Mouse (Mus musculus) forebrain, embryonic 16.5 days (tissue): ENCODE measurements around the gene Vmn1r4. TPM values are rescaled to one million over a fixed set of nuclear protein-coding genes. Genes with fewer than 3 reads are reported as not detected.

Experiments used
- ATAC-seq: fragments of 200-750 bp; cut with Nextera tagmentation; 2 replicates; pipeline ENCODE4 v1.8.0; 2017; ENCODE audit warnings: mild to moderate bottlenecking, moderate library complexity
- H3K27ac ChIP-seq: fragments of 300-500 bp; sonication (generic); 2 replicates; pipeline ENCODE4 v1.5.1; 2014; ENCODE audit warnings: low read length, control low read depth
- H3K27me3 ChIP-seq: fragments of 300-500 bp; sonication (generic); replicated peaks from 2 replicates; pipeline ENCODE4 v1.6.1; 2014; ENCODE audit warnings: low read length; ENCODE audit not compliant: control insufficient read depth, insufficient read depth
- H3K36me3 ChIP-seq: fragments of 300-500 bp; sonication (generic); 2 replicates; pipeline ENCODE4 v1.6.1; 2014; ENCODE audit not compliant: control insufficient read depth, insufficient read depth
- H3K4me1 ChIP-seq: fragments of 300-500 bp; sonication (generic); replicated peaks from 2 replicates; pipeline ENCODE4 v1.6.1; 2014; ENCODE audit warnings: low read length; ENCODE audit not compliant: control insufficient read depth, insufficient read depth
- H3K4me2 ChIP-seq: fragments of 300-500 bp; sonication (generic); 2 replicates; pipeline ENCODE4 v1.6.1; 2014; ENCODE audit warnings: mild to moderate bottlenecking, low read length, control low read depth
- H3K4me3 ChIP-seq: fragments of 300-500 bp; sonication (generic); replicated peaks from 2 replicates; pipeline ENCODE4 v1.5.1; 2014; ENCODE audit warnings: mild to moderate bottlenecking, low read length, control low read depth
- H3K9ac ChIP-seq: fragments of 300-500 bp; sonication (generic); replicated peaks from 2 replicates; pipeline ENCODE4 v1.6.1; 2014; ENCODE audit warnings: low read depth, low read length, control low read depth
- H3K9me3 ChIP-seq: fragments of 300-500 bp; sonication (generic); 2 replicates; pipeline ENCODE4 v1.6.1; 2016; ENCODE audit warnings: low read length; ENCODE audit not compliant: control insufficient read depth
- WGBS: fragments of 180-500 bp; shearing (Covaris S2); extraction: QIAGEN DNeasy Blood & Tissue Kit; methylation state at CpG from one replicate; pipeline ENCODE4 v1.1.7; 2014; 5-methylcytosine and 5-hydroxymethylcytosine counted together
- polyA plus RNA-seq: library from polyadenylated mRNA; unstranded; fragments of >200 nt; fragmentation: Nextera tagmentation; extraction: Ambion mirVana; gene quantifications from 2 replicates; pipeline ENCODE4 v1.2.1, GENCODE M21; 2015

The Vmn1r4 gene
- polyA plus RNA-seq, 1 experiment from 2014 or later, result 0.46 TPM

- H3K27ac ChIP-seq, result no peak overlapping the region
- 78% methylated on average over 2 of the region's 2 CpGs for whole genome bisulfite sequencing
Measured at GRCm38 (mm10) chr6:56932464-56932863, 8.6 kb downstream of the Vmn1r4 start.

GRCm38 (mm10) chr6:56934366-56934765 is 10.6 kb downstream of the Vmn1r4 start:
- Histone ChIP-seq H3K9me3 (no peaks in the 10 kb centered on the region), H3K4me2 (no peak overlapping the region), H3K9ac (no peak overlapping the region), H3K27me3 (no peaks in the 10 kb centered on the region), H3K27ac (no peak overlapping the region), H3K4me3 (no peak overlapping the region), H3K36me3 (no peaks in the 10 kb centered on the region), H3K4me1 (no peaks in the 10 kb centered on the region)
- no peak for ATAC-seq
- 92% methylated on average over 4 of the region's 4 CpGs for WGBS

More at GRCm38 (mm10) chr6:56932464-56932863, 8.6 kb downstream of the Vmn1r4 start:
- H3K9ac ChIP-seq, result no peak overlapping the region
- H3K4me3 ChIP-seq, result no peak overlapping the region
- no peaks in the 10 kb centered on the region for H3K9me3 ChIP-seq
- H3K36me3 ChIP-seq, result no peaks in the 10 kb centered on the region
- H3K4me2 ChIP-seq, result no peak overlapping the region
- ATAC-seq, result no peak
- no peaks in the 10 kb centered on the region for H3K4me1 ChIP-seq
- H3K27me3 ChIP-seq, result no peaks in the 10 kb centered on the region

GRCm38 (mm10) chr6:56956436-56956835 is 32.6 kb downstream of the Vmn1r4 start:
- Histone ChIP-seq H3K9me3 (no peaks in the 10 kb centered on the region), H3K27ac (no peak overlapping the region), H3K4me3 (no peak overlapping the region), H3K9ac (no peak overlapping the region), H3K27me3 (no peaks in the 10 kb centered on the region), H3K36me3 (no peaks in the 10 kb centered on the region), H3K4me1 (no peaks in the 10 kb centered on the region), H3K4me2 (no peak overlapping the region)
- no peak for ATAC-seq
- 72% methylated on average over 5 of the region's 5 CpGs for WGBS

GRCm38 (mm10) chr6:56969973-56970372 is 46.2 kb downstream of the Vmn1r4 start, which contains the start of gene Vmn1r5:
TSS of gene Vmn1r5 (plus strand) at chr6:56970273.
- H3K27me3 ChIP-seq, result no peaks in the 10 kb centered on the region
- no peak within 1 kb of the TSS for H3K4me2 ChIP-seq
- H3K4me1 ChIP-seq, result no peaks in the 10 kb centered on the region
- no peaks in the 10 kb centered on the region for H3K9me3 ChIP-seq
- no peak within 1 kb of the TSS for H3K9ac ChIP-seq
- H3K27ac ChIP-seq, result no peak within 1 kb of the TSS
- no peak for ATAC-seq
- no peak within 1 kb of the TSS for H3K4me3 ChIP-seq
- H3K36me3 ChIP-seq, result no peaks in the 10 kb centered on the region

- H3K9ac ChIP-seq, result no peak within 1 kb of the TSS
- H3K4me1 ChIP-seq, result no peaks in the 10 kb centered on the region
- WGBS, result 88% methylated on average over 2 of the region's 2 CpGs
- no peak within 1 kb of the TSS for H3K27ac ChIP-seq
- no peaks in the 10 kb centered on the region for H3K9me3 ChIP-seq
- no peaks in the 10 kb centered on the region for H3K27me3 ChIP-seq
- no peaks in the 10 kb centered on the region for H3K36me3 ChIP-seq
- H3K4me3 ChIP-seq, result no peak within 1 kb of the TSS
- no peak within 1 kb of the TSS for H3K4me2 ChIP-seq
- no peak for ATAC-seq
Measured at GRCm38 (mm10) chr6:56996943-56997342, 73.1 kb downstream of the Vmn1r4 start, which contains the start of gene Vmn1r6. TSS of gene Vmn1r6 (plus strand) at chr6:56997243.

Other genes with a start within 250 kb of the Vmn1r4 start
- 82.1 and 85.1 TPM in 2 replicates for gene Lsm5, start 219.3 kb upstream of the Vmn1r4 start, polyA plus RNA-seq
- gene Avl9, start 209.1 kb upstream of the Vmn1r4 start, polyA plus RNA-seq, result 40.3 and 45.8 TPM in 2 replicates
- gene Kbtbd2, start 126.2 kb upstream of the Vmn1r4 start, polyA plus RNA-seq, result 31.1 and 36.5 TPM in 2 replicates
- gene Fkbp9, start 92.0 kb upstream of the Vmn1r4 start, polyA plus RNA-seq, result 27.5 and 40.8 TPM in 2 replicates
- gene Nt5c3, start 83 bp upstream of the Vmn1r4 start, polyA plus RNA-seq, result 166 and 178 TPM in 2 replicates
- gene Vmn1r5, start 46.3 kb downstream of the Vmn1r4 start, polyA plus RNA-seq, result not detected in 2 replicates
- not detected in 2 replicates for gene Vmn1r6, start 73.2 kb downstream of the Vmn1r4 start, polyA plus RNA-seq
- not detected in 2 replicates for gene Vmn1r7, start 101.3 kb downstream of the Vmn1r4 start, polyA plus RNA-seq
- not detected in 2 replicates for gene Vmn1r8, start 108.3 kb downstream of the Vmn1r4 start, polyA plus RNA-seq
- not detected in 2 replicates for gene Vmn1r9, start 142.8 kb downstream of the Vmn1r4 start, polyA plus RNA-seq
- gene Vmn1r10, start 185.4 kb downstream of the Vmn1r4 start, polyA plus RNA-seq, result not detected in 2 replicates
- not detected in 2 replicates for gene Vmn1r11, start 209.4 kb downstream of the Vmn1r4 start, polyA plus RNA-seq
- not detected in 2 replicates for gene Vmn1r12, start 232.9 kb downstream of the Vmn1r4 start, polyA plus RNA-seq